Mouse (Mus musculus) c-Kit-positive CD71-positive TER-119-negative erythroid progenitor cells, embryonic 14.5 days (primary cell): ENCODE results near the gene Sult2b1.
A peak's percentile ranks its signal among the peaks of the same experiment; 100 is the strongest.

Experiments
- DNase-seq: peaks from one replicate; pipeline ENCODE4 v3.0.0-alpha.2; 2013; ENCODE audit warnings: low read depth

Sult2b1 gene

DNA sequence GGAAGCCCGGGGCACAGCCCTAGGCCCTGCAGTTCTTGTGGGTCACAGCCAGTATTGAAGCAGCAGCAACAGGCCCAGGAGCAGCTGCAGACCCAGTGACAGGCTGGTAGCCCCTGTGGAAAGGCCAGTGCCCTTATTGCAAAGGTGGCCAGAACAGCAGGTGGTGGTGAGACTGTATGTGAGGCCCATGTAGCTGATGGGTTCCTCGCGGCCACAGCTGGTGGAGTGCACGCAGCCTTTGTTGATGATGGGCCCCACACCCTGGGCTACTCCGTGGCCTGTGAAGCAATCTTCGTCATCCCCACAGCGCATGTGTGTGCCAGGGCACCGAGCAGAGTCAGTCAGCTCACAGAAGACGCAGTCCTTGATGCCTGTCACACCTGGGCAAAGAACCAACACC is 59.3 kb downstream of the Sult2b1 start:
- DNase-seq: no peak

GRCm38 (mm10) chr7:45723781-45724180 is 60.7 kb downstream of the Sult2b1 start:
- DNase-seq: no peak

- no peak for DNase-seq
Observed at GRCm38 (mm10) chr7:45723301-45723700, 61.2 kb downstream of the Sult2b1 start.

GRCm38 (mm10) chr7:45722348-45722713 is 62.1 kb downstream of the Sult2b1 start:
- no peak for DNase-seq

DNA sequence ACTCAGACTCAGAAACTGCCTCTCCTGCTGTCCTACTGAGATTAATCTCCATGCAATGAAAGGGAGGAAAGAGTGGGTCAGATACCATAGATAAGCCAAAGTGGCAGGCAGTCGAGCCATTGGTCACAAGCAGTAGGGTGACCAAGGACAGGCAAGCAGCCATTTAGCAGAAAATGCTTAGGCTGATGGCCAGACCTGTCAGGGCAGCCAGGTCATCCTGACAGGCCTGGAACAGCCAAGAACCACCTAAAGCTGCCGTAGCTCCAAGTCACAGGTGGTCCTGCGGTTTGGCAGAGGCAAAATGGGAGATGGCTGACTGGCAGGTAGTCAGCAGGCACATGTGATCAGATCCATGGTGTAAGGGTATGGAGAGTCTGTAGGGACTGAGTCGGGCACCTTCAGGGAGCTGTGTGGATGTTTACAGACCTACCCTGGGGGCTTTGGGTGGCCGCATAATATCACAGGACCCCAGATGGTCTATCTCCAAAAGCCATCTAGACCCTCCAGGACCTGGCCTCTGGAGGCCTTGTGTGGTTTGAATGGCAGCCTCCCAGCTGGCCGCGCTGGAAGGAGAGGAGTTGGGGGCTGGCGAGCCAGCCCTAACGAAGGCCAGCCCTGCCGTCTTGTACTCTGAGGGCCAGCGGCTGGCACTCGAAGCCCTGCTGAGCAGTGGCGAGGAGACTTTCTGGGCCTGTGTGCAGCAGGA is 62.7 kb downstream of the Sult2b1 start:
- no peak for DNase-seq

DNA sequence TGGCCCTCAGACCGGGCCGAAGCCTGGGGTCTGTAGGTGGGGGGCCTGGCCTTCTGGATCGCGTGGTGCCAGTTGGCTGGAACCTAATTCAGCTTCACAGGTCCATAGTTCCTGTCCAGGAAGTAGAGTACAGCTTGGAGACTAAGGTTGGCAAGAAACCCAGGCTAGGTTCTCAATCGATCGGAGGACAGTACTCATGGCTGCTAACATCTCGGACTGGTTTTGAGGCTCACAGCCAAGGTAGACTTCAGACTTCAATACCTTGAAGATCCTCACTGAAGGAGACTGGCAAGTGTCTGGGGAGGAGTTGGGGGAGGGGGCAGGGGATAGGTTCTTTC is 63.3 kb downstream of the Sult2b1 start:
- DNase-seq: no peak

DNA sequence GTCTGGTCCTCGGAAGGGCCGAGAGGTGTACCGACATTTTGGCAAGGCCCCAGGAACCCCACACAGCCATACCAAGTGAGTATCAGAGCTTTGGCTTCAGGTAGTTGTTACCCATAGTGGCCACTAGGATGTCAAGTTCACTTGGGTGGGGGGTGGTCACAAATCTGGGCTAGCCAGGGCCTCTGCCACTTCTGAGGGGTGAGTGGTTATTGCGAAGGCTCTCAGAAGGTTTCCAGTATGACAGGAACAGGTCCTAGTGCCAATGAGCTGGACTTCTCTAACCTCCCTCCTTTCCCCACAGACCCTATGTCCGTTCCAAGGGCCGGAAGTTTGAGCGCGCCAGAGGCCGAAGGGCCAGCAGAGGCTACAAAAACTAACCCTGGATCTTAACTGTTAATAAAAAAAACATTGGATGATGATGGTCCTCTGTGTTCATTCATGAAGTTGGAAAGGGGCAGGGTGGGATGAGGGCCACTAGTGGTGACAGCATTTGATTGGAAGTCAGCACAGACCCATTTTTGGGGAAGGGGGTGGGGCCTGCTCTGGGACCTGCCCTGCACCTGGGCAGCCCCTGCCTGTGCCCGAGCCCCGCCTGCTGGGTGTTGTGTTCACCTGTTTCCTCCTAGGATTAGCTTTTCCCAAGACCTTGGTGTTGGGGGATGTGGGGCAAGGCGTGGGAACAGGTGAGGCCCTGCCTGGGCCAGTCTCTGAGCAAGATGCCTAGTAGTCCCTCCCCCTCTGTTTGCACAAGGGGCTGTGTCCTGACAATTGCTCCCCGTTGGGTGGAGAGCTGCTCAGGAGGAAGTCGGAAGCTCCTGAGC is 63.8 kb downstream of the Sult2b1 start, which contains the start of gene Fam83e:
Gene Fam83e, plus strand, starts transcription at position 800 of the 821 bp plus-strand sequence.
- DNase-seq: no peak

GRCm38 (mm10) chr7:45719738-45720412 is 64.6 kb downstream of the Sult2b1 start:
- no peak for DNase-seq

DNA sequence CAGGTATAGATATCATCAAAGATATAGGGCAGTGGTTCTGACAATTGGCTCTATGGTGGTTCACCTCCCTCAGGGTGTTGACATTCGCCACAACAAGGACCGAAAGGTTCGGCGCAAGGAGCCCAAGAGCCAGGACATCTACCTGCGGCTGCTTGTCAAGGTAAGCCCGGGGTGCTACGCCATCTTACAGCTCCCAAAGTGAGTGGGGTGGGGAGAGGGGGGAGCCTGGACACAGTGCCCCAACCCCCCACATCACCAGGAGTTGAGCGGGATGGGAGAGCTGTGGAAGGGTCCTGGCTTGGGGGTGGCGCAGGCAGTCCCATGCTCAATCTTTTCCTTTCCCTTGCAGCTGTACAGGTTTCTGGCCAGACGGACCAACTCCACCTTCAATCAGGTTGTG is 65.3 kb downstream of the Sult2b1 start:
- DNase-seq: no peak

GRCm38 (mm10) chr7:45718331-45718730 is 66.1 kb downstream of the Sult2b1 start:
- DNase-seq: no peak

GRCm38 (mm10) chr7:45717918-45718297 is 66.6 kb downstream of the Sult2b1 start, which contains the start of gene Sphk2:
Sphk2 (minus strand) TSS chr7:45718002.
- DNase-seq: peak; percentile 95

- peak; percentile 50 for DNase-seq
Observed at GRCm38 (mm10) chr7:45716952-45717917, 67.2 kb downstream of the Sult2b1 start.

- no peak for DNase-seq
Observed at GRCm38 (mm10) chr7:45716460-45716857, 68.0 kb downstream of the Sult2b1 start.

DNA sequence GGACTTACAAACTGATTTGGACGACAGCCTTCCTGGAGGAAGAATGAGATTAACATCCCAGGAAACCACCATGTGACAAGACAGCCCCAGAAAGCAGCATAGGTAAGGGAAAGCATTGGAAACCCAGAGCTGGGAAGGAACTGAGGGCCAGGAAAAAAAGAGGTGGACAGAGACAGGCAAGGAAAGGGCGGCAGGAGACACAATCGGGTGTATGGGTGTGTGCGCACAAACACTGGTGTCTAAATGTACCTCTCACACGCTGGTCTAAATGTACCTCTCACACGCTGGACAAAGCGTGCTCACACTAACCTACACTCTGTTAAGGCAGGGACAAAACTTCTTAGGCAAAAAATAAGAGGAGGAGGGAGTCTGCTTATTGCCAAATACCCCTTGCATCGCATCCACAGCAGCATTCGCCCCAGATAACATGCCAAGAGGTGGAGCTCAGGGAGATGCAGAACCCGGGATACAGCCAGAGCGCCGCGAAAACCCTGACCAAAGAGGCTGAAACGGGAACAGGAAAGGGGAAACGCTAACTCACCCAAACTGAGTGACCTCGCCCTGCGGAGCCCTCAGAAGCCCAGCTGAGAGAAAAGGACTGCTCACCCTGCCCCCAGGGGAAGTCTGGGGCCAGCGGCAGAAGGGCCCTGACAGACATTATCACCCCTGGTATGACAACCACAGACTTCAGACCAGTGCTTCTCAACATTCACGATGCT is 68.6 kb downstream of the Sult2b1 start:
- DNase-seq: no peak

- peak; percentile 94 for DNase-seq
Observed at GRCm38 (mm10) chr7:45715090-45715708, 69.3 kb downstream of the Sult2b1 start, which contains the start of gene Rpl18. Rpl18 (plus strand) TSS chr7:45715457.

GRCm38 (mm10) chr7:45714630-45715089 is 69.8 kb downstream of the Sult2b1 start:
- no peak for DNase-seq

GRCm38 (mm10) chr7:45713881-45714520 is 70.5 kb downstream of the Sult2b1 start:
- no peak for DNase-seq

DNA sequence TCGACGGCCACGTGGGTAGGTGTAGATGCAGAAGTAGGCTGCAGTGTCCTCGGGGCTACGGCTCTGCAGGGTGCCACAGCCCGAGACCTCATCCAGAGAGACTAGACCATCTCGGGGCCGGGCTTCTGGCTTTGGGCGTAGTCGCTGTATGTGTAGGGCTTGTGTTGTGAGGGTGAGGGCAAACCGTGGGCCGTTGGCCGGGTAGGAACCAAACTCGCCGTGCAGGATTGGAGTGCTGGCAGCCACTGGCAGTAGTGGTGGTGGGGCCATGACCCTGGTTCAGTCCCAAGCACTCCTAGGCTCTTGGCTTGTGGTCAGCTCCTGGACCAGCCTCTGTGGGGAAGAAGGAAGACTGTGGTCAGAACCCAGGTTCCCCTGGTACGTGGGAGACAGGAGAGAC is 71.1 kb downstream of the Sult2b1 start:
- DNase-seq: no peak

DNA sequence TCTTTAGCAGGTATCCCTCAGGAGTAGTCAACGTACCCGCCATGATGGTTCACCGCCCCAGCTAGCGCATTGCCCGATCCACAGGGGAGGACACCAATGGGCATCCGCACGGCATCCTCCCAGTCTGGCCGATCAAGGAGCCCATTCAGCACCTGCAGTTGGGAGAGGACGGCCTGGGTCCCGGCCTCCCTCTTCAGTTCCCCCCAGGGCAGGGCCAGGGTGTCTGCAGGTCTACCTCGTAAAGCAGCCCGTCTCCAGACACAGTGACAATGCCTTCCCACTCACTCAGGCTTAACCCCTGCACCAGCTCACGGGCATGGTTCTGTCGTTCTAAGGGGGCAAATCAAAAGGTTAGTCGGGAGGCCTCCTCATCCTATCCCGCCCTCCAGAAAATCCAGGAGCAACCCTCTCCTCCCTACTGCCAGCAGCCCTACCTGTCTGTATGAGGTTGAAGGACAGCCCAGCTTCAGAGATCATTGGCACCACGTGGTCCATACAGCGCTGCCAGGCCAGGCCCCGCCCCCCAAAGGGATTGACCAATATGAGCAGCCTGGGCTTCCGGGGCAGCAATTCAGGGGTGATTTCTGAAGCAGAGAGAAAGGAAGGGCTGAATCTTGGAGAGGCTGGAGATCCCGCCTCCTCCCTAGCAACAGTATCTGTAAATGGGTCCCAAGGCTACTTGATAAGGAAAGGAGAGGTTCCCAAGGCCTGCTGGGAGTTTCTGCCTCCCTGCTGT is 72.3 kb downstream of the Sult2b1 start:
- no peak for DNase-seq
